Mouse (Mus musculus): ENCODE measurements around the gene Nptn.
A peak's percentile ranks its signal among the peaks of the same experiment; 100 is the strongest.

- TF ChIP-seq CTCF (IDR thresholded peaks at IDR 0.05; ENCODE audit: low read depth, low read length) (no peak), TAL1 (conservative IDR thresholded peaks at IDR 0.05; ENCODE audit: low read depth, low read length) (peak; percentile 97), GATA2 (IDR thresholded peaks at IDR 0.05; ENCODE audit: borderline replicate concordance, low read depth, low read length) (no peak)
Measured at GRCm38 (mm10) chr9:58657735-58658512, 75.9 kb downstream of the Nptn start.
